Mouse (Mus musculus): Measurements from ENCODE around the gene Ctns. TPM values are rescaled to one million over a fixed set of nuclear protein-coding genes. Genes with fewer than 3 reads are reported as not detected.

Gene Ctns
- polyA plus RNA-seq, 1 experiment, result 23.5 TPM

GRCm38 (mm10) chr11:73199879-73200278 is 1.0 kb upstream of the Ctns start:
- peak overlapping the region; percentile 48 for H3K4me3 ChIP-seq (ENCODE audit: insufficient read depth, low read length)
- TF ChIP-seq POLR2A (IDR thresholded peaks at IDR 0.05; ENCODE audit: extremely low read depth, insufficient read depth, low read length), result no peak
- TF ChIP-seq CTCF (IDR thresholded peaks at IDR 0.05; ENCODE audit: extremely low read depth, insufficient read depth, low read length), result no peak
- no peak overlapping the region for H3K27ac ChIP-seq (ENCODE audit: insufficient read depth, low read length)
- peaks cover 2% of the 10 kb centered on the region; the same call in 1 of the 2 replicates for H3K4me1 ChIP-seq (ENCODE audit: control insufficient read depth, insufficient read depth, low read length)

DNA sequence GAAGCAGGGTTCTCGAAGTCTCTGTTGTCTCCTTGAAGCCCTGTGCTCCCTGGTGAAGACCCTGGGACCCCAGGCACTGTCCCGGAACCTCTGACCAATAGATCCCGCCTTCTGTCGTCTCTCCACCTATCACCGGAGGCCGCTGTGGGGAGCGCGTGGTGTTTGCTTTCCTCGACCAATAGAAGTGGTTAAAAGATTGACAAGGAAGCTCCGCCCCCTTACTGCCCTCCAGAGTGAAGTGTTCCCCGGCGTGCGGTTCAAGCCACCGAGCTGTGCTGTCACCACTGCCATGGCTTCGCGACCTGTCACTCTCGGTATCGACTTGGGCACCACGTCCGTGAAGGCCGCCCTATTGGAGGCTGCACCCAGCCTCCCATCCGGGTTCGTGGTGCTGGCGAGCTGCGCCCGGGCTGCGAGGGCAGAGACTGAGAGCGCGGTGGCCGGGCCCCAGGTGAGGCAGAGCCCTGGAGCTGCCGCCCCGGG is 429 bp upstream of the Ctns start, which contains the start of gene Shpk:
Shpk (plus strand) TSS at position 231 of the 483 bp plus-strand sequence.
- Histone ChIP-seq H3K4me3 (ENCODE audit: insufficient read depth, low read length) (peak within 1 kb of the TSS; percentile 48), H3K4me1 (ENCODE audit: control insufficient read depth, insufficient read depth, low read length) (peaks cover 2% of the 10 kb centered on the region; the same call in 1 of the 2 replicates), H3K27ac (ENCODE audit: insufficient read depth, low read length) (0 out of 2 replicates have a peak within 1 kb of the TSS, but pooled peaks have one; percentile 7)
- TF ChIP-seq CTCF (IDR thresholded peaks at IDR 0.05; ENCODE audit: extremely low read depth, insufficient read depth, low read length), result no peak
- peak; percentile 78; the same call in 1 of the 2 replicates for TF ChIP-seq POLR2A (IDR thresholded peaks at IDR 0.05; ENCODE audit: extremely low read depth, insufficient read depth, low read length)

DNA sequence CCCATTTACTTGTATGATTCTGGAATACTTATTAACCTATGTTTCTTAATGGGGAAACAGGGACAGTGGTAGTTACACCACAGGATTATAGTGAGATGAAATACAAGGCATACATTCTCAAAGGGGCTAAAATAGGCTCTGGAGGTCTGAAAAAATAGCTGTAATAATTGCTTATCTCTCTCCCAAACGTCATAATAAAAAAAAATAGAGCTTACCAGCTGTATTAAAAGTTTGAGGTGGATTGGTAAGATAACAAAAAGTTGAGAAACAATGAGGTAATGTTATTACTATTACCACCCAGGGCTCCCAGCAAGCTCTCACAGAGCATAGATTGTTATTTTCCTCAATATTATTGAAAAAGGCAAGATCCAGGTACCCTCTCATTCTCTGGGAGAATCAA is 652 bp downstream of the Ctns start:
- peaks cover 2% of the 10 kb centered on the region; the same call in 1 of the 2 replicates for H3K4me1 ChIP-seq (ENCODE audit: control insufficient read depth, insufficient read depth, low read length)
- no peak overlapping the region for H3K27ac ChIP-seq (ENCODE audit: insufficient read depth, low read length)
- peak overlapping the region; percentile 48 for H3K4me3 ChIP-seq (ENCODE audit: insufficient read depth, low read length)
- TF ChIP-seq POLR2A (IDR thresholded peaks at IDR 0.05; ENCODE audit: extremely low read depth, insufficient read depth, low read length), result no peak
- TF ChIP-seq CTCF (IDR thresholded peaks at IDR 0.05; ENCODE audit: extremely low read depth, insufficient read depth, low read length), result no peak

DNA sequence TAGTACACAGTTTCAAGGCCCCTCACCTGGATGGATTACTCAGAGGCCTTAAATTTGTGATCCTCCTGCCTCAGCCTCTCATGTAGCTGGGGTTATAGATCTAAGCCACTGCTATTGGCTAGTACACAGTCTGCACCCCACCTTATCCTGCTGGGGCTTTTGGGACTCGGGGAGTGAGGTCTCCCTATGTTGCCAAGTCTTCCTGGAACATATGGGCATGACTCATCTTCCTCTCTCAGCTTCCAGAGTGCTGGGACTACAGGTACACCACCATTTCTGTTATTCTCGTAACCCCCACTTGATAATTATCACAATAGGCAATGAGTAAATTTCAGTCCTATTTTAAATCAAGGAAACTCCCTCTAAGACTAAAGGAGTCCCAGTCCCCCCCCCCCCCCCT is 4.4 kb downstream of the Ctns start:
- Histone ChIP-seq H3K4me3 (ENCODE audit: insufficient read depth, low read length) (no peak overlapping the region), H3K27ac (ENCODE audit: insufficient read depth, low read length) (no peak overlapping the region), H3K4me1 (ENCODE audit: control insufficient read depth, insufficient read depth, low read length) (peaks cover 2% of the 10 kb centered on the region; the same call in 1 of the 2 replicates)
- no peak for TF ChIP-seq CTCF (IDR thresholded peaks at IDR 0.05; ENCODE audit: extremely low read depth, insufficient read depth, low read length)
- TF ChIP-seq POLR2A (IDR thresholded peaks at IDR 0.05; ENCODE audit: extremely low read depth, insufficient read depth, low read length), result no peak

DNA sequence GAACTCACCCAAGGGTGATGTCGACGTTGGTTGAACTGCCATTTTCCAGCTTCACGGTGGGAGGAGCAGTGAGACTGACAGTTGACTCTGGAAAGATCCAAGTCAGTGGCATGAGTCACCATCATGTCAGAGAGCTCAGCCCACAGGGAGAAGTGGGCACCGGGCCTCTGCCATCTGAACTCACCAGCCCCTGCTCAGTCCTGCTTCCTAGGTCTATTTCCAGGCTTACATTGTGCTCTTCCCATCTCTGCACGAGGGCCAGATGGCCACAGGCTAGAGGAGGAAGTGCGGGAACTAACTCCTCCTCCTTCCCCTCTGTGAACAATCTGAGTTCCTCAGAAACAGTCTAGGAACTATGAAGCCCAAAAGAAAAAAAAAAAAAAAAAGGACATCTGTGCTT is 5.8 kb downstream of the Ctns start:
- no peak for TF ChIP-seq POLR2A (IDR thresholded peaks at IDR 0.05; ENCODE audit: extremely low read depth, insufficient read depth, low read length)
- TF ChIP-seq CTCF (IDR thresholded peaks at IDR 0.05; ENCODE audit: extremely low read depth, insufficient read depth, low read length), result no peak
- H3K4me3 ChIP-seq (ENCODE audit: insufficient read depth, low read length), result no peak overlapping the region
- peaks cover 2% of the 10 kb centered on the region; the same call in 1 of the 2 replicates for H3K4me1 ChIP-seq (ENCODE audit: control insufficient read depth, insufficient read depth, low read length)
- no peak overlapping the region for H3K27ac ChIP-seq (ENCODE audit: insufficient read depth, low read length)

DNA sequence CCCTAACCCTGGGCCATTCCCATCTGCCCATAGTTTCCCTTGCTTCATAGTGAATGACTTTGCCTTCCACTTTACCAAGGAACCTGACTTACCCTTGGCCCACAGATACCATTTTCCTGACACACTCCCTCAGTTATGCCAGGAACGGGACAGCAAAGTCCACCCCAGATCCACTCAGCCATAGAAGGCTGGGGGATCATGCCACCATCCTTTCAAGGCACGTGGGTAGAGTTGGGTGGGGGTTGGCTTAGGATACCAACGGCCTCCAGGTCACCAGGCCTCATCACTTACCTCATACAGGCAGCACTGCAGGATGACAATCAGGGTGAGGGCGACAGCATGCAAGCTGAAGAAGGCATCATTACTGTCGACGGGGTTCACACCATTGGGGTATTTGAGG is 11.6 kb downstream of the Ctns start:
- H3K27ac ChIP-seq (ENCODE audit: insufficient read depth, low read length), result no peak overlapping the region
- H3K4me1 ChIP-seq (ENCODE audit: control insufficient read depth, insufficient read depth, low read length), result no peaks in the 10 kb centered on the region
- no peak overlapping the region for H3K4me3 ChIP-seq (ENCODE audit: insufficient read depth, low read length)
- TF ChIP-seq POLR2A (IDR thresholded peaks at IDR 0.05; ENCODE audit: extremely low read depth, insufficient read depth, low read length) (no peak), CTCF (IDR thresholded peaks at IDR 0.05; ENCODE audit: extremely low read depth, insufficient read depth, low read length) (no peak)

DNA sequence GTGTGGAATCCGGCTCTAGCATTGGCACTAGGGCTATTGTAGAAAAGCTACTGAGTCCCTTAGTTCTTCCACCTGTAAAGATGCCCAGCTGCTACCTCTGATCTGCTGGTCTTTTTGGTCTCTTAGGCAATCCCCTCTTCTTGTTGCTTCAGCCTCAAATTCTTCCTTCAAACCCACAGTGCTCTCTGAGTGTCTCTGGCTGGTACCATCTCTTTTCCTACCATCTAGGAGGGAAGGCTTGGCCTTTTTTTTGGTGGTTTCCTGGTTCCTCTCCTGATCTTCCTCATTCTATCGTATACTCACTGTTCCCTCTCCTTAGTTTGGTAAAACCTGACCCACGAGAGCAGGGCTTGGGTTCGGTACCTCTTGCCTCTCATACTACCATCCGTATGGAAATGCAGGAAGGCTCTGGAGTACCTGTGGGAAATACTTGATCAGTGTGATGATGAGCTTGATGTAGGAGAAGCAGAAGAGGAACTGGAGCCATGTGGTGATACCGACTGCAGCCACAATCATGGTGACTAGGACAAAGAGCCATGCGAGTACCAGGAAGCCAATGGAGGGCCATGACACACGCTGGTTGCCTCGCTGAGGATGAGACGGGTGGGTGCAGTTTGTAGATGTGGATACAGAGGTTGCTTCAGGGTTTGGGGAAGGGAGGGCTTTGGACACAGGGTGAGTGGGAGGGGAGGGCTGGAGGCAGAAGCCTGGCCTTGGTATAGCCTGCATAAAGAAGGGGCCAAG is 12.8 kb downstream of the Ctns start:
- Histone ChIP-seq H3K4me1 (ENCODE audit: control insufficient read depth, insufficient read depth, low read length) (no peaks in the 10 kb centered on the region), H3K27ac (ENCODE audit: insufficient read depth, low read length) (no peak overlapping the region), H3K4me3 (ENCODE audit: insufficient read depth, low read length) (no peak overlapping the region)
- TF ChIP-seq CTCF (IDR thresholded peaks at IDR 0.05; ENCODE audit: extremely low read depth, insufficient read depth, low read length), result no peak
- no peak for TF ChIP-seq POLR2A (IDR thresholded peaks at IDR 0.05; ENCODE audit: extremely low read depth, insufficient read depth, low read length)

DNA sequence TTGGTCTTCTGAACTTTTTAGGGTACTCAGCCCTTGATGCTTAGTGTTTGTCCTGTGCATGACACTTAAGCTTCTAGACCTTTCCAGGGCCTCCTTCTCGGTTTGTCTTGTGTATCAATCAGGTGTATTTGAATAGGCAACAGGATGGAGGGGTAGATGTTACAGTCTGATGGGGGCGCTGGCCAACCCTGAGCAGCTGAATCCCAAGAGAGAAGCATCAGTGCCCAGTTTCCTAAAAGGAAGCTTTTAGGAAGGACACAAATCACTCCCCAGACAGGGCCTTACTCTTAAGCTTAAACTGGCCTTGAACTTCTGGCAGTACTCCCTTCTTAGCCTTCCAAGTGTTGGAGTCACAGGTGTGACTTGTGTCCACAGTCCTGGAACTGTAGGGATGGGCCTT is 20.9 kb downstream of the Ctns start:
- TF ChIP-seq POLR2A (IDR thresholded peaks at IDR 0.05; ENCODE audit: extremely low read depth, insufficient read depth, low read length) (no peak), CTCF (IDR thresholded peaks at IDR 0.05; ENCODE audit: extremely low read depth, insufficient read depth, low read length) (no peak)
- Histone ChIP-seq H3K4me3 (ENCODE audit: insufficient read depth, low read length) (peak overlapping the region; percentile 84), H3K27ac (ENCODE audit: insufficient read depth, low read length) (peak overlapping the region; percentile 89; the same call in 1 of the 2 replicates), H3K4me1 (ENCODE audit: control insufficient read depth, insufficient read depth, low read length) (peaks cover 4% of the 10 kb centered on the region; the same call in 1 of the 2 replicates)

DNA sequence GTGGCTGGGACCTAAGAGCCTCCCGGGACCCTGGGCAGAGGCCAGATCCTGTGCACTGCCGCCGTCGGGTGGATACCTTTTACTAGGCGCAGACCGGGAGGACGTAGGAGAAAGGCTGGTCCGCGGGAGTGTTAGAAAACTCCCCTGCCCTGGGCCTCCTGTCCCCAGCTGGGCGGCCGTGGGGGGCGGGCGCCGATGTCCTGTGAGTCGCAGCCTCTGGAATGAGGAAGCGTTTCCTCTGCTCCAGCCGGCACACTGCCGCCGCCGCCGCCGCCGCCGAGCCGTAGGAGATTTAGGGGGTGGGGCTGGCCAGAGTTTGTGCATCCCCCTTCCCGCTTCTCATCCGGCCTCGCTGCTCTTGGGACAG is 21.4 kb downstream of the Ctns start:
- Histone ChIP-seq H3K27ac (ENCODE audit: insufficient read depth, low read length) (peak overlapping the region; percentile 89), H3K4me3 (ENCODE audit: insufficient read depth, low read length) (peak overlapping the region; percentile 84), H3K4me1 (ENCODE audit: control insufficient read depth, insufficient read depth, low read length) (peaks cover 4% of the 10 kb centered on the region; the same call in 1 of the 2 replicates)
- TF ChIP-seq CTCF (IDR thresholded peaks at IDR 0.05; ENCODE audit: extremely low read depth, insufficient read depth, low read length) (no peak), POLR2A (IDR thresholded peaks at IDR 0.05; ENCODE audit: extremely low read depth, insufficient read depth, low read length) (no peak)
